Mouse (Mus musculus): ENCODE results near the gene Mnd1.

GRCm38 (mm10) chr3:84040476-84041082 is 115.0 kb downstream of the Mnd1 start:
- TF ChIP-seq TCF12 (IDR thresholded peaks at IDR 0.05; ENCODE audit: insufficient read depth, poor library complexity, severe bottlenecking) (no peak), E2F4 (IDR thresholded peaks at IDR 0.05; ENCODE audit: insufficient read depth) (no peak), POLR2A (IDR thresholded peaks at IDR 0.05; ENCODE audit: insufficient read length, low read depth) (no peak)
